Mouse (Mus musculus): Measurements from ENCODE around the gene Gabpa. TPM values are rescaled to one million over a fixed set of nuclear protein-coding genes. Genes with fewer than 3 reads are reported as not detected.

Gene Gabpa
- total and polyA plus RNA-seq, 3 experiments = 44.3 to 82.8 (median 77.0) TPM

DNA sequence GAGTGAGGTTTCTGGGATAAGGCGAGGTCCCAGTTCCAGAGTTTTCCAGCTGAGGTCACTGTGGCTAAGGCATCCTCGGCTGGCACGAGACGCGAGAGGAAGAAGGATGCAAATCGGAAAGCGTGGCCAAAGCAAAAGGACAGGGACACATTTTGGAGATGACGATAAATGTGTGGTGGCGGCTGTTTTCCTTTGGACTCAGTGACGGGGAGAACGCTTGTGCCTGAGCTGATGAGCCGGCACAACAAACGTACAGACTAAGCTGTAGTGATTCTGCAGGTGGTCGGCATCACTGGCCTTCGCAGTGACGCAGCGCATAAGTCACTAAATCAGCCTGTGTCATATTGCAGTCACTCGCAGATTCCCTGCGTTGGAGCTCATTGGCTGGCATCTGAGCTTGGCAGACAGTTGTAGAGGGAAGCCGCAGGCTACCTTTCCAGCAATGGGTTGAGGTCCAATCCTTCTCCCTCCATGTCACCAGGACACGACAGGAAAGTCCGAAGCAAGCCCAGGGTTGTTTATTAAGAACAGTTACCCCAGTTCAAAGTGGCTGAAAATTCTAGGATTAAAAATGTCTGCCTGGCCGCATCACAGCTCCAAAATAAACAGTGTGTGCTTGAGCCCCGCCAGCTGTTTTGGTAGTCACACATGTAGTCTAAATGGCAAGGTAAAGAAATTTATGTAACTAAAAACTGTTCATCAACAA, 40.4 kb downstream of the Gabpa start:
- Histone ChIP-seq H3K4me2 (ENCODE audit: insufficient read depth, low read depth, poor library complexity, severe bottlenecking) (no peak overlapping the region), H3K9ac (ENCODE audit: insufficient read depth, low read depth) (no peak overlapping the region), H3K27me3 (replicated peaks) (no peaks in the 10 kb centered on the region), H3K4me1 (ENCODE audit: control insufficient read depth in 1 of 2, insufficient read depth in 2 of 2) (peaks cover 0 to 4% of the 10 kb centered on the region in 2 experiments; a peak in 1 of 4 replicates), H3K9me3 (replicated peaks; ENCODE audit: low read length) (no peaks in the 10 kb centered on the region), H3K36me3 (replicated peaks in 1 of 2; ENCODE audit: control insufficient read depth in 1 of 2, insufficient read depth in 1 of 2, low read length in 1 of 2) (no peaks in the 10 kb centered on the region), H3K27ac (ENCODE audit: insufficient read depth, low read depth) (no peak overlapping the region), H3K4me3 (replicated peaks in 1 of 3; ENCODE audit: low read depth in 2 of 3, low read length in 2 of 3, poor library complexity in 1 of 3) (no peak overlapping the region), H3K79me2 (replicated peaks; ENCODE audit: control insufficient read depth, extremely low read depth, insufficient read depth, poor library complexity, severe bottlenecking) (no peaks in the 10 kb centered on the region)
- DNase-seq (ENCODE audit: extremely low read depth) = no peak
- dilution Hi-C loops (cut with MboI; ENCODE audit: extremely low pct_ligation_motif_present, extremely low pct_unique_long_range_greater_than_20kb, low sequenced_read_pairs) = no loop called here
- TF ChIP-seq SMC3 (IDR thresholded peaks at IDR 0.05; ENCODE audit: low read depth, low read length) (no peak), MYC (IDR thresholded peaks at IDR 0.05; ENCODE audit: low read depth, low read length) (no peak), CHD1 (IDR thresholded peaks at IDR 0.05; ENCODE audit: low read depth, low read length) (no peak), NELFE (IDR thresholded peaks at IDR 0.05; ENCODE audit: low read depth, low read length) (no peak)
- in situ Hi-C loops (cut with MboI; ENCODE audit: low pct_ligation_motif_present, low pct_unique_long_range_greater_than_20kb, low sequenced_read_pairs) = loop anchor here (25.0 kb wide), 1 partner anchor 812 kb away; no protein-coding TSS in a partner anchor

GRCm38 (mm10) chr16:84875718-84876035, 41.0 kb downstream of the Gabpa start:
- DNase-seq (ENCODE audit: extremely low read depth) = no peak
- Histone ChIP-seq H3K4me1 (ENCODE audit: control insufficient read depth in 1 of 2, insufficient read depth in 2 of 2) (peaks cover 0 to 4% of the 10 kb centered on the region in 2 experiments; a peak in 1 of 4 replicates), H3K27ac (ENCODE audit: insufficient read depth, low read depth) (no peak overlapping the region), H3K9me3 (replicated peaks; ENCODE audit: low read length) (no peaks in the 10 kb centered on the region), H3K4me2 (ENCODE audit: insufficient read depth, low read depth, poor library complexity, severe bottlenecking) (no peak overlapping the region), H3K36me3 (replicated peaks in 1 of 2; ENCODE audit: control insufficient read depth in 1 of 2, insufficient read depth in 1 of 2, low read length in 1 of 2) (no peaks in the 10 kb centered on the region), H3K4me3 (replicated peaks in 1 of 3; ENCODE audit: low read depth in 2 of 3, low read length in 2 of 3, poor library complexity in 1 of 3) (no peak overlapping the region), H3K27me3 (replicated peaks) (no peaks in the 10 kb centered on the region), H3K9ac (ENCODE audit: insufficient read depth, low read depth) (no peak overlapping the region), H3K79me2 (replicated peaks; ENCODE audit: control insufficient read depth, extremely low read depth, insufficient read depth, poor library complexity, severe bottlenecking) (no peaks in the 10 kb centered on the region)
- dilution Hi-C loops (cut with MboI; ENCODE audit: extremely low pct_ligation_motif_present, extremely low pct_unique_long_range_greater_than_20kb, low sequenced_read_pairs) = no loop called here
- in situ Hi-C loops (cut with MboI; ENCODE audit: low pct_ligation_motif_present, low pct_unique_long_range_greater_than_20kb, low sequenced_read_pairs) = loop anchor here (25.0 kb wide), 1 partner anchor 812 kb away; no protein-coding TSS in a partner anchor
- TF ChIP-seq SIN3A (IDR thresholded peaks at IDR 0.05; ENCODE audit: low read length) (no peak), ETS1 (conservative IDR thresholded peaks at IDR 0.05; ENCODE audit: low read depth, low read length) (no peak), MAZ (IDR thresholded peaks at IDR 0.05; ENCODE audit: low read depth, low read length) (no peak), MAX (IDR thresholded peaks at IDR 0.05; ENCODE audit: low read length) (no peak), E2F4 (IDR thresholded peaks at IDR 0.05; ENCODE audit: insufficient replicate concordance, low read depth, low read length) (no peak), CTCF (conservative IDR thresholded peaks at IDR 0.05 in 1 of 2, IDR thresholded peaks at IDR 0.05 in 1 of 2; ENCODE audit: low read depth in 2 of 2, low read length in 2 of 2) (no peak), MYC (IDR thresholded peaks at IDR 0.05; ENCODE audit: low read depth, low read length) (no peak), MAFK (IDR thresholded peaks at IDR 0.05; ENCODE audit: insufficient replicate concordance, low read length) (no peak), KAT2A (IDR thresholded peaks at IDR 0.05; ENCODE audit: insufficient replicate concordance, low read length) (no peak), ELF1 (IDR thresholded peaks at IDR 0.05; ENCODE audit: low read depth, low read length) (no peak), RAD21 (IDR thresholded peaks at IDR 0.05; ENCODE audit: low read depth, low read length) (no peak)
